Mouse (Mus musculus) left cerebral cortex, adult 9 months (tissue): ENCODE measurements around the gene Tbc1d13.
A peak's percentile ranks its signal among the peaks of the same experiment; 100 is the strongest.
"Not testable (repeated sequence)": the region's sequence is repeated elsewhere in the genome, so short reads cannot be mapped to it uniquely, and the experiment has no call there.

ENCODE experiments used
- DNase-seq, 2 experiments: peaks; one replicate each; pipeline ENCODE4 v3.0.0; 2022; ENCODE audit warnings: low spot score in 2 of 2

Tbc1d13 gene

GRCm38 (mm10) chr2:30128789-30129188 is 4.8 kb upstream of the Tbc1d13 start:
- DNase-seq: peak in 1 of 2 experiments; percentile 44

GRCm38 (mm10) chr2:30130156-30130555 is 3.4 kb upstream of the Tbc1d13 start:
- no peak for DNase-seq

- not testable (repeated sequence) for DNase-seq
Measured at GRCm38 (mm10) chr2:30131240-30131639, 2.3 kb upstream of the Tbc1d13 start.

GRCm38 (mm10) chr2:30132801-30133612 is 539 bp upstream of the Tbc1d13 start:
- DNase-seq: no peak

GRCm38 (mm10) chr2:30134378-30134711 is 799 bp downstream of the Tbc1d13 start:
- DNase-seq: no peak

GRCm38 (mm10) chr2:30134928-30135620 is 1.5 kb downstream of the Tbc1d13 start:
- no peak for DNase-seq

- DNase-seq: no peak
Measured at GRCm38 (mm10) chr2:30136458-30136857, 2.9 kb downstream of the Tbc1d13 start.

GRCm38 (mm10) chr2:30140021-30140420 is 6.5 kb downstream of the Tbc1d13 start:
- DNase-seq: not testable (repeated sequence)

GRCm38 (mm10) chr2:30144436-30144835 is 10.9 kb downstream of the Tbc1d13 start:
- DNase-seq: no peak

GRCm38 (mm10) chr2:30147466-30147865 is 13.9 kb downstream of the Tbc1d13 start:
- no peak for DNase-seq

GRCm38 (mm10) chr2:30151840-30152239 is 18.3 kb downstream of the Tbc1d13 start:
- no peak for DNase-seq

- DNase-seq: no peak
Measured at GRCm38 (mm10) chr2:30152616-30153015, 19.1 kb downstream of the Tbc1d13 start.

- DNase-seq: not testable (repeated sequence)
Measured at GRCm38 (mm10) chr2:30159871-30160270, 26.3 kb downstream of the Tbc1d13 start.

- no peak for DNase-seq
Measured at GRCm38 (mm10) chr2:30161809-30162208, 28.3 kb downstream of the Tbc1d13 start.

- DNase-seq: no peak
Measured at GRCm38 (mm10) chr2:30164340-30164932, 30.9 kb downstream of the Tbc1d13 start.

GRCm38 (mm10) chr2:30166677-30167076 is 33.1 kb downstream of the Tbc1d13 start:
- DNase-seq: no peak

GRCm38 (mm10) chr2:30171371-30171996 is 37.9 kb downstream of the Tbc1d13 start, which contains the start of gene Endog:
Endog (plus strand) TSS chr2:30171493.
- peak; percentile 85 to 90 for DNase-seq

- no peak for DNase-seq
Measured at GRCm38 (mm10) chr2:30171997-30172382, 38.4 kb downstream of the Tbc1d13 start.

GRCm38 (mm10) chr2:30173541-30174240 is 40.1 kb downstream of the Tbc1d13 start:
- DNase-seq: no peak

GRCm38 (mm10) chr2:30175897-30176296 is 42.4 kb downstream of the Tbc1d13 start:
- no peak for DNase-seq

GRCm38 (mm10) chr2:30176561-30176960 is 43.0 kb downstream of the Tbc1d13 start:
- DNase-seq: no peak
